Mouse (Mus musculus): Measurements from ENCODE around the gene Tekt3.

GRCm38 (mm10) chr11:63020633-63021032 lies 40.8 kb upstream of the Tekt3 start:
- TF ChIP-seq CTCF (IDR thresholded peaks at IDR 0.05; ENCODE audit: control insufficient read depth, insufficient read depth, insufficient read length) (no peak), MYOD1 (IDR thresholded peaks at IDR 0.05; ENCODE audit: control insufficient read depth, insufficient read length, low read depth) (no peak)

All from C2C12 (cell line).